Mouse (Mus musculus) hematopoietic multipotent progenitor cell, adult 10-12 weeks (in vitro differentiated cells): Measurements from ENCODE around the gene Tex37. TPM values are rescaled to one million over a fixed set of nuclear protein-coding genes. Genes with fewer than 3 reads are reported as not detected.

ENCODE experiments used
- polyA plus RNA-seq: library from polyadenylated mRNA; stranded (reverse); fragments of >175 nt; gene quantifications from 2 replicates; pipeline ENCODE4 v1.2.3, GENCODE M21; 2012; ENCODE audit warnings: low replicate concordance

The Tex37 gene
- polyA plus RNA-seq, result not detected in 2 replicates

GRCm38 (mm10) chr6:70918827-70919226 lies at the start of gene Tex37:
Tex37 (minus strand) TSS chr6:70918927.

GRCm38 (mm10) chr6:70956285-70956912 lies 37.7 kb upstream of the Tex37 start, which contains the start of gene Foxi3:
Foxi3 (plus strand) TSS chr6:70956531.

Other genes with a start within 250 kb of the Tex37 start
- gene Rpia, start 126.7 kb downstream of the Tex37 start, polyA plus RNA-seq, result 14.4 and 19.1 TPM in 2 replicates
- gene Eif2ak3, start 74.4 kb downstream of the Tex37 start, polyA plus RNA-seq, result 14.7 and 24.4 TPM in 2 replicates
- not detected in 2 replicates for gene Foxi3, start 37.6 kb upstream of the Tex37 start, polyA plus RNA-seq
- gene Thnsl2, start 225.5 kb upstream of the Tex37 start, polyA plus RNA-seq, result 0.62 and 1.6 TPM in 2 replicates